Mouse (Mus musculus) MEL (cell line): ENCODE measurements around the gene Lsamp. TPM values are rescaled to one million over a fixed set of nuclear protein-coding genes. Genes with fewer than 3 reads are reported as not detected.

Source experiments
- DNase-seq: peaks from one replicate; pipeline ENCODE4 v3.0.0; 2011; ENCODE audit warnings: low read depth, low spot score
- H3K27ac ChIP-seq: 2 replicates; pipeline ENCODE4 v1.5.1; 2012; ENCODE audit warnings: low read depth, mild to moderate bottlenecking, control low read depth, low read length, moderate library complexity; ENCODE audit not compliant: control insufficient read depth
- H3K27me3 ChIP-seq, 2 experiments: fragments of 150-350 bp in 1 of 2; sonication (generic) in 1 of 2; 2 replicates each; pipeline ENCODE4 v1.6.1; 2012; ENCODE audit warnings: low read length in 2 of 2, mild to moderate bottlenecking in 2 of 2, improper control_type of control experiment in 1 of 2, moderate library complexity in 1 of 2; ENCODE audit not compliant: insufficient read depth in 2 of 2, control insufficient read depth in 1 of 2
- H3K36me3 ChIP-seq, 2 experiments: 2 replicates each; pipeline ENCODE4 v1.6.1; 2012 to 2014; ENCODE audit warnings: low read length in 2 of 2, improper control_type of control experiment in 1 of 2, inconsistent platforms in 1 of 2, mild to moderate bottlenecking in 1 of 2; ENCODE audit not compliant: insufficient read depth in 2 of 2, control insufficient read depth in 1 of 2
- H3K4me1 ChIP-seq, 2 experiments: fragments of 150-350 bp in 1 of 2; sonication (generic) in 1 of 2; 2 replicates each; pipeline ENCODE4 v1.6.1; 2012; ENCODE audit warnings: low read length in 2 of 2, improper control_type of control experiment in 1 of 2, mild to moderate bottlenecking in 1 of 2; ENCODE audit not compliant: insufficient read depth in 2 of 2, control insufficient read depth in 1 of 2
- H3K4me3 ChIP-seq, 2 experiments: fragments of 150-350 bp in 1 of 2; sonication (generic) in 1 of 2; 2 replicates each; pipeline ENCODE4 v1.5.1; 2012; ENCODE audit warnings: low read depth in 2 of 2, low read length in 2 of 2, mild to moderate bottlenecking in 2 of 2, moderate library complexity in 2 of 2, control low read depth in 1 of 2, improper control_type of control experiment in 1 of 2; ENCODE audit not compliant: control insufficient read depth in 1 of 2, insufficient read depth in 1 of 2
- H3K79me2 ChIP-seq: 2 replicates; pipeline ENCODE4 v1.6.1; 2012; ENCODE audit warnings: mild to moderate bottlenecking, low read length, moderate library complexity; ENCODE audit not compliant: control insufficient read depth, poor library complexity, insufficient read depth
- H3K9ac ChIP-seq: 2 replicates; pipeline ENCODE4 v1.6.1; 2012; ENCODE audit warnings: low read depth, mild to moderate bottlenecking, control low read depth, low read length, moderate library complexity; ENCODE audit not compliant: control insufficient read depth, poor library complexity, severe bottlenecking
- H3K9me3 ChIP-seq: fragments of 150-350 bp; sonication (generic); replicated peaks from 2 replicates; pipeline ENCODE4 v1.6.1; 2012; ENCODE audit warnings: mild to moderate bottlenecking, low read length, improper control_type of control experiment, moderate library complexity; ENCODE audit not compliant: insufficient read depth
- CTCF ChIP-seq, 3 experiments: IDR thresholded peaks in 2 of 3; conservative IDR thresholded peaks in 1 of 3; 2 replicates each; pipeline ENCODE4 v1.5.1; 2011 to 2012; ENCODE audit warnings: low read length in 3 of 3, low read depth in 2 of 3, mild to moderate bottlenecking in 2 of 3, improper control_type of control experiment in 1 of 3, inconsistent platforms in 1 of 3, mixed read lengths in 1 of 3, moderate library complexity in 1 of 3; ENCODE audit not compliant: control insufficient read depth in 1 of 3, insufficient read depth in 1 of 3, poor library complexity in 1 of 3, severe bottlenecking in 1 of 3
- E2F4 ChIP-seq: IDR thresholded peaks from 2 replicates; pipeline ENCODE4 v1.6.1; 2011; ENCODE audit warnings: low read depth, low read length, improper control_type of control experiment, borderline replicate concordance
- ELF1 ChIP-seq: IDR thresholded peaks from 2 replicates; pipeline ENCODE4 v1.6.1; 2014; ENCODE audit warnings: low read depth, mild to moderate bottlenecking, inconsistent platforms, low read length, improper control_type of control experiment, moderate library complexity
- EP300 ChIP-seq, 2 experiments: IDR thresholded peaks; 2 replicates each; pipeline ENCODE4 v1.6.1; 2011; ENCODE audit warnings: improper control_type of control experiment in 2 of 2, low read length in 2 of 2, low read depth in 1 of 2, mild to moderate bottlenecking in 1 of 2
- ETS1 ChIP-seq: IDR thresholded peaks from 2 replicates; pipeline ENCODE4 v1.6.1; 2012; ENCODE audit warnings: low read depth, mild to moderate bottlenecking, inconsistent platforms, low read length, improper control_type of control experiment, moderate library complexity
- GABPA ChIP-seq: IDR thresholded peaks from 2 replicates; pipeline ENCODE4 v1.6.1; 2012; ENCODE audit warnings: low read depth, mild to moderate bottlenecking, inconsistent platforms, low read length, improper control_type of control experiment, moderate library complexity
- HCFC1 ChIP-seq: IDR thresholded peaks from 2 replicates; pipeline ENCODE4 v1.6.1; 2012; ENCODE audit warnings: low read depth, mild to moderate bottlenecking, inconsistent platforms, low read length, improper control_type of control experiment, moderate library complexity
- JUND ChIP-seq: IDR thresholded peaks from 2 replicates; pipeline ENCODE4 v1.6.1; 2011; ENCODE audit warnings: low read depth, mild to moderate bottlenecking, improper control_type of control experiment, low read length
- KAT2A ChIP-seq: conservative IDR thresholded peaks from 2 replicates; pipeline ENCODE4 v1.6.1; 2012; ENCODE audit warnings: low read depth, low read length, improper control_type of control experiment, inconsistent platforms
- MAFK ChIP-seq: IDR thresholded peaks from 2 replicates; pipeline ENCODE4 v1.6.1; 2011; ENCODE audit warnings: low read depth, mild to moderate bottlenecking, low read length, improper control_type of control experiment, borderline replicate concordance
- MAX ChIP-seq: IDR thresholded peaks from 2 replicates; pipeline ENCODE4 v1.6.1; 2011; ENCODE audit warnings: low read length, improper control_type of control experiment
- MEF2A ChIP-seq: IDR thresholded peaks from 2 replicates; pipeline ENCODE4 v1.6.1; 2014; ENCODE audit warnings: low read depth, mild to moderate bottlenecking, inconsistent platforms, low read length, improper control_type of control experiment; ENCODE audit not compliant: poor library complexity, insufficient replicate concordance, severe bottlenecking; ENCODE audit errors: extremely low read depth
- NELFE ChIP-seq: IDR thresholded peaks from 2 replicates; pipeline ENCODE4 v1.6.1; 2011; ENCODE audit warnings: low read depth, low read length, improper control_type of control experiment
- POLR2AphosphoS5 ChIP-seq: IDR thresholded peaks from 2 replicates; pipeline ENCODE4 v1.6.1; 2012; ENCODE audit warnings: low read depth, borderline replicate concordance, mild to moderate bottlenecking, inconsistent platforms, low read length, moderate library complexity, mixed read lengths
- SIN3A ChIP-seq: IDR thresholded peaks from 2 replicates; pipeline ENCODE4 v1.6.1; 2012; ENCODE audit warnings: low read length, improper control_type of control experiment, inconsistent platforms
- SMC3 ChIP-seq: IDR thresholded peaks from 2 replicates; pipeline ENCODE4 v1.6.1; 2011; ENCODE audit warnings: low read depth, low read length, improper control_type of control experiment
- TBP ChIP-seq: IDR thresholded peaks from 2 replicates; pipeline ENCODE4 v1.8.0; 2011; ENCODE audit warnings: low read depth, low read length, improper control_type of control experiment
- USF1 ChIP-seq: IDR thresholded peaks from 2 replicates; pipeline ENCODE4 v1.6.1; 2014; ENCODE audit warnings: low read depth, mild to moderate bottlenecking, inconsistent platforms, low read length, improper control_type of control experiment, moderate library complexity
- USF2 ChIP-seq, 2 experiments: IDR thresholded peaks; 2 replicates each; pipeline ENCODE4 v1.6.1; 2011 to 2012; ENCODE audit warnings: improper control_type of control experiment in 2 of 2, low read length in 2 of 2, borderline replicate concordance in 1 of 2, inconsistent platforms in 1 of 2, low read depth in 1 of 2, mild to moderate bottlenecking in 1 of 2; ENCODE audit not compliant: insufficient read depth in 1 of 2
- ZKSCAN1 ChIP-seq: IDR thresholded peaks from 2 replicates; pipeline ENCODE4 v1.6.1; 2012; ENCODE audit warnings: low read depth, mild to moderate bottlenecking, inconsistent platforms, low read length, improper control_type of control experiment, moderate library complexity
- ZNF384 ChIP-seq: IDR thresholded peaks from 2 replicates; pipeline ENCODE4 v1.6.1; 2012; ENCODE audit warnings: low read depth, mild to moderate bottlenecking, inconsistent platforms, low read length, improper control_type of control experiment
- polyA plus RNA-seq, 2 experiments: library from polyadenylated mRNA; stranded (reverse) in 1 of 2; unstranded in 1 of 2; fragments of >175 nt in 1 of 2; fragments of >200 nt in 1 of 2; gene quantifications; 2 replicates each; pipeline versions ENCODE4 v1.2.1 to v1.2.4; 2012; ENCODE audit warnings: low replicate concordance in 2 of 2, low read depth in 1 of 2; ENCODE audit not compliant: insufficient read length in 2 of 2, insufficient read depth in 1 of 2, missing spikeins in 1 of 2
- total RNA-seq: library from RNA; depleted of rRNA; stranded (reverse); fragments of 300-350 nt; gene quantifications from 2 replicates; pipeline ENCODE4 v1.2.3, GENCODE M21; 2012

Lsamp gene
- total and polyA plus RNA-seq, 3 experiments, result 0.42 TPM; not detected in 2

DNA sequence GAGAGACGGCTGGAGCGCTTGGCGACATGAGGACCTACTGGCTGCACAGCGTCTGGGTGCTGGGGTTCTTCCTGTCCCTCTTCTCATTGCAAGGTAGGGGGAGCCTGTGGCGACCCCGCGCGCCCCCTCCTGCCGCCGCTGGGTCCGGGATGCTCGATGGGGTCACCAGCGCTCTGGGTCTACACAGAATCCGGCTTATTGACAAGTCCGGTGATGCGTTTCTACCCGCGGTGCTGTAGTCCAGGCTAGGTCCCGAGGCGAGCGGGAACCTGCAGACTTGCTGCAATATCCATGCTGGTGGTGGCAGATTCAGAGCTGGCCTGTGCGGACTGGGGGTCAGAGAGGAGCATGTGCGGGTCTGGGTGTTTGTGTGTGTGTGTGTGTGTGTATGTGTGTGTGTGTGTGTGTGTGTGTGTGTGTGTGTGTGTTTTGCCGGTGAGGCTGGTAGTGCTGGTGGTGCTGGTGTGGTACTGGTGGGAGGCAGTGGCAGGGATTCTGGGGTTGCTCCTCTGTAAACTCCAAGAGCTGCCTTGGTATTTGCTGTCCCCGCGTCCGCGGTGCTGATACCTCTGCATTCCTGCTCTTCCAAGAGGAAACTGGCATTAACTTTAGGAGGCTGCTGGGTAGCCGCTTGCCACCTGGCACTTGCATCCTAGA lies 602 bp downstream of the Lsamp start:
- TF ChIP-seq MAFK, result no peak
- TF ChIP-seq JUND, result no peak
- no peak for TF ChIP-seq ELF1
- TF ChIP-seq USF1, result no peak
- TF ChIP-seq MEF2A, result no peak
- no peak for TF ChIP-seq MAX
- TF ChIP-seq ETS1, result no peak
- TF ChIP-seq NELFE, result no peak
- no peak for TF ChIP-seq HCFC1
- TF ChIP-seq ZKSCAN1, result no peak
- no peak for DNase-seq
- Histone ChIP-seq H3K4me1 (no peaks in the 10 kb centered on the region), H3K36me3 (no peaks in the 10 kb centered on the region), H3K4me3 (no peak overlapping the region), H3K9me3 (no peaks in the 10 kb centered on the region), H3K79me2 (no peaks in the 10 kb centered on the region), H3K9ac (no peak overlapping the region), H3K27ac (no peak overlapping the region), H3K27me3 (no peaks in the 10 kb centered on the region)

GRCm38 (mm10) chr16:39988466-39988865 lies 4.3 kb downstream of the Lsamp start:
- H3K9ac ChIP-seq, result no peak overlapping the region
- no peaks in the 10 kb centered on the region for H3K9me3 ChIP-seq
- H3K4me1 ChIP-seq, result no peaks in the 10 kb centered on the region
- H3K27ac ChIP-seq, result no peak overlapping the region
- no peaks in the 10 kb centered on the region for H3K79me2 ChIP-seq
- H3K4me3 ChIP-seq, result no peak overlapping the region
- TF ChIP-seq SIN3A (no peak), POLR2AphosphoS5 (no peak), EP300 (IDR thresholded peaks at IDR 0.05; ENCODE audit: low read depth in 1 of 2, low read length in 2 of 2) (no peak), SMC3 (no peak), TBP (no peak), KAT2A (no peak), CTCF (IDR thresholded peaks at IDR 0.05 in 2 of 3, conservative IDR thresholded peaks at IDR 0.05 in 1 of 3; ENCODE audit: control insufficient read depth in 1 of 3, insufficient read depth in 1 of 3, low read depth in 2 of 3, low read length in 3 of 3, poor library complexity in 1 of 3, severe bottlenecking in 1 of 3) (no peak), ETS1 (no peak), E2F4 (no peak), USF2 (IDR thresholded peaks at IDR 0.05; ENCODE audit: borderline replicate concordance in 1 of 2, insufficient read depth in 1 of 2, low read depth in 1 of 2, low read length in 2 of 2) (no peak), ZNF384 (no peak), GABPA (no peak)
- no peak for DNase-seq
- H3K36me3 ChIP-seq, result no peaks in the 10 kb centered on the region
- no peaks in the 10 kb centered on the region for H3K27me3 ChIP-seq
